Mouse (Mus musculus) adrenal gland, postnatal 25 days (tissue): ENCODE data around the gene Ier3. TPM values are rescaled to one million over a fixed set of nuclear protein-coding genes. Genes with fewer than 3 reads are reported as not detected.
A peak's percentile ranks its signal among the peaks of the same experiment; 100 is the strongest.

Experiments
- DNase-seq: peaks from one replicate; pipeline ENCODE4 v3.0.0; 2021; ENCODE audit warnings: mixed read lengths
- total RNA-seq: library from RNA; stranded (reverse); gene quantifications from 2 replicates; pipeline ENCODE4 v1.2.3, GENCODE M21; 2021

Gene Ier3
- total RNA-seq, 1 experiment from 2014 or later: 11.7 TPM

DNA sequence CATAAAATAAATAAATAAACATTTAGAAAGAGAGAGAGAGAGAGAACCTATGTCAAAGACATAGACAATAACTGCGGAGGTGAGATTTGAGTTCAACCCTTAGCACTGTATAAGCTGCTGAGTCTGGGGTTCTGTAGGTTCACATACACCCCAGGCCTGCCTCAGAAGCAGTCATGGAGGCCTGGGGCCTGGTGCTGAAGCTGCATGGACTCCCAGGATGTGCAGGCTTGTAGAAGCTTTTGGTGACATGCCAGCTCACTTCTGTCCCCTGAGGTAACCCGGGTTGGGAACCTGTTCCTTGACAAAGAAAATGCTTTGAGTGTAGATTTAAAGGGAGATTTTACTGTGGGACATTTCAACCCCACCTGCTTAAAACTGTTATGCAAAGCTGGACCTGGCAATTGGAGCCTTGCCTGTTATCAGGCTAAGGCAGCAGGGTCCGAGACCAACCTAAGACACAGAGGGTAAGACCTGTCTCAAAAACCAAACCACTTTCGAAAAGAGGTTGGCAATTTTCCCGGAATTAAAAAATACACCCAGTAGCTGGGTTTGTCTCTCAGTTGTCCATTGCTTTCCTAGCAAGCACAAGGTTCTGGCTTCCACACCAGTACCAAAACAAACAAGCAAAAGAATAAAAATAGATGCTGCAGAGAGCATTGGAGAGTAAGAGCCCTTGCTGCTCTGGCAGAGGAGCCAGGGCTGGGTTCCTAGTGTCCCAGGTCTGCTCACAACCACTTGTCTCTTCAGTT, 10.4 kb upstream of the Ier3 start:
- no peak for DNase-seq

DNA sequence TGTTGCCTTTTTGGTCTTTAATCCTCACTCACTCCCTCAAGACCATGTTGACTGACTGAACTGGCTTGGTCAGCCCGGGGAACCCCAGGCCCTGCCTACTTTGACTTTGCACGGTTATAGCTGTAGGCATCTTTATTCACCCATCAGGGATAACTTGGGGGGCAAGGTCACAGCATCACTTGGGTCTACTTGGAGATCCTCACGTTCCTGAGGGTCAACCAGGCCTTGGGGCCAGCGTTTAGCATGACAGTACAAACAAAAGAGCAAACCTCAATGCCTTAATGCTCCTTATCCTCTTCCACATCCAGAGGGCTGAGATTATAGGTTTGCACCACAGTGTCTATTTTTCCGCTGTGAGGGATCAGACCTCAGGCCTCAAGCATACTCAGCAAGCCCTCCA, 9.2 kb upstream of the Ier3 start:
- no peak for DNase-seq

DNA sequence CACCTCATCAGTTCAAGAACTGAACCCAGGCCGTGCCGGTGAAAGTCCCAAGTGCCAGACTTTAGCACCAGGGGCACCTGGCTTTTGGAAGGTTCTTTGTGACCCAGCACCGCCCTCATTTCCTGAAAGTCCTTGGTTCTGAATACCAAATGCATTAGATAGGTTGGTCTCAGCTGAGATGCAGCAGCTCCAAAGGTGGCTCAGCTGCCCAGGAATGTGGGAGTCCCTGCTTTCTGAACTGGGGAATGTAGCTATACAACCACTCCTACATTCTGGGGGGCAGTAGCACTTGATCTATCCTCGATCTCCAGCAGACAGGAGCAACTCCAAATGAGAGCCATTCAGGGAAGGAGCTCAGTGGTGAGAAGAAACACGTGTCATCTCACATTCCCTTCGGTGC, 8.7 kb upstream of the Ier3 start:
- DNase-seq: no peak

GRCm38 (mm10) chr17:35813245-35813647, 8.2 kb upstream of the Ier3 start:
- peak; percentile 92 for DNase-seq

- DNase-seq: no peak
Measured at GRCm38 (mm10) chr17:35813653-35814052, 7.8 kb upstream of the Ier3 start.

DNA sequence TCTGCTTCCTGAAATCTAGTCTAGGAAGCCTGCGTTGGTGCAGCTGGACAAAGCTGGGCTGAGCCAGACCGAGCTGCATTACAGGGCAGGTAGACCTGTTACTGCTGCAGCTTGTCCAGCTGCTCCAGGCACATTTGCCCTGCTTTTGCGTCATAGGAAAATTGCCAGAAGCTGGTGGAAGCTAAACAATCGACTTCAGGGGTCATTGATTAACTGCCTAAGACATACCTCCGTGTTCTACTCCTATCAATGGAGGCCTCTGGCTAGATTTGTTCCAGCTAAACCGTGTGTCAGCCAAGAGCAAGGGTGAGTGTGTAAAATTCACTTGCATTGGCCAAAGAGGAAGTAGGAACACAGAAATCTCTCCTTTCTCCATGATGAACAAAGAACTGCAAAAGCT, 6.8 kb upstream of the Ier3 start:
- no peak for DNase-seq

DNA sequence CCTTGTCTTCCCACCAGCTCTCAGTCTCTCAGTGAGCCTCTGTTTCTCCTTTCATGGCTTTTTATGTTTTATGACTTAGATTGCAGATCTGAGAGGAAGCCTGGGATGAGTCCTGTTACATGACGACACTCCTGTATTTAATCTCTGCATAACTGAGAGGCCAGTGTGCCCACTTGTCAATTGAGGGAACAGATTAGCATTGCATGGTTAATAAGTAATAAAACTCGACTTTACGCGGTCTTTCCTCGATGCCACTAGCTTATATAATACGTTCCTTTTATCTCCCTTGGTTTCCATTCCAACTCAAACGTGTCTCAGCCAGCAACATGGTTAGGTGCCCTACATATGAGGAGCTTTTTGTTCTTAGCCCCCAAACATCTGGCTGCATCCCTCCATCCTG, 5.6 kb upstream of the Ier3 start:
- DNase-seq: no peak

DNA sequence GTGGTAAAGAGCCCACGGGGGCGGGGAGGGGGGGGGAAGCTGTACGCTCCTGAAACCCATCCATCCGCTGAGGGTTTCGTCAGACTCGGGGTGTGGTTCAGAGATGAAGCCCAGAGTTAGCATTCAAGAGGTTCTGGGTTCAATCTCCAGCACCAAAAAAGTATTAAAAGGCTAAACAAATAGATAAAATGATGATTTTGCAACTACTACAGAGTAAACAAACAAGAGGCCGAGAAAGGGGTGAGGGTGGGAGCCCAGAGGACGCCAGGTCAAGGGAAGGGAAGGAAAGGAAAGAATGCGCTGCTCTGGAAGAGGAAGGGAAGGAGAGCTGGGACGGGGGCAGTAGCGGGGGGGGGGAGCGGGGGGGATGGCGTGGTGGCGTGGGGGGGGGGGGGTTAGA, 4.8 kb upstream of the Ier3 start:
- DNase-seq: no peak

DNA sequence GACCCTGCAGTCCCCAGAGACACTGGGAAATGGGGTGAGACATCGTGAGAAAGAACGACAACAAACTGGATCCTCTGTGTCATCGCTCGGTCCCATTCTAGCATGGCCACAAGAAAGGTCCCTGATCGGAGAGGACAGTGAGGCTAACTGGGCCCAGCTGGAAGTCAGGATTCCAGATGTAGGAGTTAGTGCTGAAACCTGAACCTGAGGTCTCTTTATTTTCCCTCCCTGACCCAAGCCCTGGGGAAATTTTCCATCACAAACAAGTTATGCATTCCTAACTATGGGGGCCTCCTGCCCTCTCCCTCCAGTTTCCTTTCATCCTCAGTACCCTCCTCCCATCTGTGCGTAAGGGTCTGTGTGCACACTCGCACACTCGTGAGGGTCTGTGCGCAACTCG, 4.3 kb upstream of the Ier3 start:
- DNase-seq: no peak

DNA sequence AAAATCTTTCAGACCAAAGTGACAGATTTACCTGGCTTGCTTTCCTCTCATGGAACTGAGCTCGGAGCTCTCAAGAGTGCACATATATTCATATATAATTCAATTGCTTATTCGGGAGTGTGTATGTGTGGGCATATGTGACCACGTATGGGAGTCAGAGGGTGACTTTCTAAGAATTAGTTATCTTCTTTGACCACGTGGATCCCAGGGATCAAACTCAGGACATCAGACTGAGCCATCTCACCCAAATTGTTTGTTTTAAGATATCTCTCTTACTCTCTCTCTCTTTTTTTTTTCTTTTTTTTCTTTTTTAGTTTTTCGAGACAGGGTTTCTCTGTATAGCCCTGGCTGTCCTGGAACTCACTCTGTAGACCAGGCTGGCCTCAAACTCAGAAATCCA, 1.4 kb upstream of the Ier3 start:
- DNase-seq: no peak

- no peak for DNase-seq
Measured at GRCm38 (mm10) chr17:35822564-35822963, 1.1 kb downstream of the Ier3 start.

DNA sequence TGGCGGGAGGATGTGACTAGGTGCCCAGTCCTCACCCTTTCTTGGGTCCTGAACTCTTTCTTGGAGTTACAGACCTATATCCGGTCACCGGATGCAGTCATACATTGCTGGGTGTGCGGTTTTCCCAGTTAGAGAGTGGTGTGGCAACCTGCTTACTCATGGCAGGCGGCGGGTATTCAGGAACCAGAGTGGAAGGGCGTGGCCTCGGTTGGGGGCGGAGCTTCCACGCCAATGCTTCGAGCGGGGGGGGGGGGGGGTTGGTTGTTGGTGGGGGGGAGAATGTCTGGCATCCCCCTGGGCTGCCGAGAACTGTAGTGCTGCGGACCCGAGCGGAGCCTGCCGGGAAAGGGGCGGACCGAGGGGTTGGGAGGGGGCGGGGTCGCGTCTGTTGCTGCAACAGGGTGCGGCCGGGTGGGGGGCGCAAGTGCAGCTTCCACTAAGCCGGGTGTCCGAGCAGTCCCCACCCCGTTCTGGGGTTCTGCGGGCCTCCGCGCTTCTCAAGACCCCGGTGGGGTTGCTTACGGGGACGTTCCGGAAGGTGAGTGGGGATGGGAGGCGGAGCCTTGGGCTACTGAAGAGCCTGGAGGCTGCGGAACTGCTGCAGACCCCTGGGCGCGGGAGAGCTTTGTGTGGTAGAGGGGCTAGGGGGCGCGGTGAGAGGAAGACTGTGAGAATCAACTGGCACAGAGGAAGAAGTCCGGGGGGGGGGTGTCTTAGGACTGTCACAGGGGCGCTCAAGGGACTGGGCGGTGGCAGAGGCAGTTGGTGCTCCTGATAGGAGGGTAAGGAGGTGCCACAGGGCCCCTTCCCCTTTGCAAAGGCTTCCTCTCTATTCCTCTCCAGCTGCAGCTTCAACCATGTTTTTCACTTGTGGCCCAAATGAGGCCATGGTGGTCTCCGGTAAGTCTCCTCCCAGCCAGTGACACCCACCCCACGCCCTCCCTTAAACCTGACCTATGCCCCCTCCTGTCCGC, 1.8 kb downstream of the Ier3 start, which contains the start of gene Flot1:
Gene Flot1, plus strand, starts transcription at position 267 of the 974 bp plus-strand sequence.
- peak; percentile 87 for DNase-seq

- no peak for DNase-seq
Measured at GRCm38 (mm10) chr17:35824402-35824801, 2.9 kb downstream of the Ier3 start.

GRCm38 (mm10) chr17:35825109-35825850, 3.8 kb downstream of the Ier3 start:
- no peak for DNase-seq

- DNase-seq: peak; percentile 84
Measured at GRCm38 (mm10) chr17:35829737-35830136, 8.3 kb downstream of the Ier3 start.

DNA sequence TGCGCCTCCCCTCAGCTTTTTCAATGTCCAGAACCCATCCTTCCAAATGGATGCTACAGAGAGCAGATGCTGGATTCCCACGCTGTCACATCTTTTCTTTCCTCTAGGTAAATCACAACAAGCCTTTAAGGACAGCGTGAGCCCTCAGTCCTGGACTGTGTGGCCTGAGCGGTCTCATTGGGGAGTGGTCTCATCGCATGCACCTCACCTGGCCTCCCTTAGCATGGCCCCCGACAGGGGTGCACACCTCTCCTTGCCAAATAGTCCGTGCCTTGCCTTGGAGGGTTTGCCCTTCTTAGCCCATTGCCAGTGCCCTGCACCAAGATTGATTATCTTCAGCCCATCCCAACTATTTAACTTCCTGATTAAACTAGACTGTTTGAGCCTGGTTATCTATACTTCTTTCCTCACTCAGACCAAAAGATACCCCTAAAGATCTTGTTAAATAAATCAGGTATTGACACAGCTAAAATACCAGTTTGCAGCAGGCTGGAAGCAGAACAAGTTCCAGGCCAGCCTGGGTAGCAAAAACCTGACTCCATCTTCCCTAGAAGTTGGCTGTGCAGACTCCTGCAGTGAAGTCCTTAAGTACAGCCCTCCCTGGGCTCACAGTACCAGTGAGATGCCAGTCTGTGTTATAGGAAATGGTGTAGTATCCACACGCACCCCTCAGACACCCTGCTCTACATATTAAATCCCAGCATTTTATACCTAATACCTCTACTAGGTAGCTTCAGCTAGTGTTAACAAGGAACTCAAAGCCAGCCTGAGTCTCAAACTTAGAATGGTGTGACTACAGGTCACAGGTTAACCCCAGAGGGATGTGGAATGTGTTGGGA, 11.1 kb downstream of the Ier3 start:
- no peak for DNase-seq

GRCm38 (mm10) chr17:35833239-35833751, 11.8 kb downstream of the Ier3 start:
- DNase-seq: no peak

DNA sequence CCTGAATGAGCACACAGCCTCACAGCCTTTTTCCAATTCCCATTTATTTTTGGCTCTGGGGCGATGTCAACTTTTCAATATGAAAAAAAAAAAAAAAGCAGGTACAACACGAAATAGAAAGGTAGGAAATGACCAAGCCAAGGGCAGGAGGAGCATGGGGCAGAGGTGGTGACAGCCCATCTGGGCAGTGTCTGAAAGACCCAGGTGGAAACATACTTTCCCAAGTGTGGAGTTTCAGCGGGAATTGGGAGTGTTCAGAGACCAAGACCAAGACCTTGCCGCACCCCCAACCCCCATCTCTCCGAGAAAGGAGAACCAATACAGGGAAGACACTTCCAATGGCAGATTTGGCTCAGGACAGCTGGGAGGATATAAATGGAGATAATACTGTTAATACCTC, 12.4 kb downstream of the Ier3 start:
- DNase-seq: no peak

DNA sequence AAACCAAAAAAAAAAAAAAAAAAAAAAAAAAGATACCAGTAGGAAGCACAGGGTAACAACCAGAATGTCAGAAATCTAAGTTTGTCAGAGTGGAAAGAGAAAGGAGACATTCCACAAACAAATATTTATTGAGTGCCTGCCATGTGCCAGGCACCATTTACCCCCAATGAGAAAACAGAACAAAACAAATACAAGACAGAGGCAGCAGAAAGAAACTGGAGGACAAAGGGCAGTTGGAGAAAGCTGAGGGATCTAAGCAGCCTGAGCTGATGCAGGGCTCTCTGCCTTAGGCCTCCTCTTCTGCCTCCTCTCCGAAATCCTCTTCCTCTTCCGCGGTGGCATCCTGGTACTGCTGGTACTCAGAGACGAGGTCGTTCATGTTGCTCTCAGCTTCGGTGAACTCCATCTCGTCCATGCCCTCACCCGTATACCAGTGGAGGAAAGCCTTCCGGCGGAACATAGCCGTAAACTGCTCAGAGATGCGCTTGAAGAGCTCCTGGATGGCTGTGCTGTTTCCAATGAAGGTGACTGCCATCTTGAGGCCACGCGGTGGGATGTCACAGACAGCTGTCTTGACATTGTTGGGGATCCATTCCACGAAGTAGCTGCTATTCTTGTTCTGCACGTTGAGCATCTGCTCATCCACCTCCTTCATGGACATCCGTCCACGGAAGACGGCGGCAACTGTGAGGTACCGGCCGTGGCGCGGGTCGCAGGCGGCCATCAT, 13.4 kb downstream of the Ier3 start:
- no peak for DNase-seq

- no peak for DNase-seq
Measured at GRCm38 (mm10) chr17:35835424-35836140, 14.1 kb downstream of the Ier3 start.
